Mouse (Mus musculus) thymus, adult 2 months (tissue): Measurements from ENCODE around the gene Olfr1288. TPM values are rescaled to one million over a fixed set of nuclear protein-coding genes. Genes with fewer than 3 reads are reported as not detected.

Experiments
- DNase-seq: peaks from one replicate; pipeline ENCODE4 v3.0.0; 2021
- H3K27ac ChIP-seq: fragments of 200-500 bp; 2 replicates; pipeline ENCODE4 v1.5.1; 2012; ENCODE audit warnings: low read length, control low read depth; ENCODE audit not compliant: control insufficient read depth, insufficient read depth
- H3K27me3 ChIP-seq: fragments of 200-500 bp; 2 replicates; pipeline ENCODE4 v1.6.1; 2012; ENCODE audit warnings: mild to moderate bottlenecking, low read length, moderate library complexity, mixed read lengths; ENCODE audit not compliant: control insufficient read depth, insufficient read depth
- H3K36me3 ChIP-seq: fragments of 200-500 bp; 2 replicates; pipeline ENCODE4 v1.6.1; 2012; ENCODE audit warnings: mild to moderate bottlenecking, low read length, moderate library complexity; ENCODE audit not compliant: control insufficient read depth, insufficient read depth
- H3K4me1 ChIP-seq: fragments of 200-500 bp; replicated peaks from 2 replicates; pipeline ENCODE4 v1.6.1; 2012; ENCODE audit warnings: low read length; ENCODE audit not compliant: control insufficient read depth, insufficient read depth
- H3K4me3 ChIP-seq: fragments of 200-500 bp; 2 replicates; pipeline ENCODE4 v1.5.1; 2012; ENCODE audit warnings: mild to moderate bottlenecking, low read length, control low read depth, moderate library complexity; ENCODE audit not compliant: control insufficient read depth, insufficient read depth
- CTCF ChIP-seq: fragments of 200-500 bp; IDR thresholded peaks from 2 replicates; pipeline ENCODE4 v1.5.1; 2012; ENCODE audit warnings: mild to moderate bottlenecking, control low read depth, low read length, moderate library complexity, borderline replicate concordance; ENCODE audit not compliant: control insufficient read depth, poor library complexity, insufficient read depth; ENCODE audit errors: extremely low read depth
- POLR2A ChIP-seq: fragments of 200-500 bp; IDR thresholded peaks from 2 replicates; pipeline ENCODE4 v1.6.1; 2012; ENCODE audit warnings: mild to moderate bottlenecking, low read length, control low read depth, moderate library complexity; ENCODE audit not compliant: control insufficient read depth, poor library complexity, insufficient read depth; ENCODE audit errors: extremely low read depth
- WGBS: fragments of 180-500 bp; shearing (Covaris S2); methylation state at CpG from one replicate; pipeline ENCODE4 v1.1.7; 2018; 5-methylcytosine and 5-hydroxymethylcytosine counted together
- polyA plus RNA-seq: library from polyadenylated mRNA; depleted of rRNA; stranded (reverse); fragments of >200 nt; gene quantifications from 2 replicates; pipeline ENCODE4 v1.2.3, GENCODE M21; 2012; rRNA removed

Olfr1288 gene
- not detected in 2 replicates for polyA plus RNA-seq

DNA sequence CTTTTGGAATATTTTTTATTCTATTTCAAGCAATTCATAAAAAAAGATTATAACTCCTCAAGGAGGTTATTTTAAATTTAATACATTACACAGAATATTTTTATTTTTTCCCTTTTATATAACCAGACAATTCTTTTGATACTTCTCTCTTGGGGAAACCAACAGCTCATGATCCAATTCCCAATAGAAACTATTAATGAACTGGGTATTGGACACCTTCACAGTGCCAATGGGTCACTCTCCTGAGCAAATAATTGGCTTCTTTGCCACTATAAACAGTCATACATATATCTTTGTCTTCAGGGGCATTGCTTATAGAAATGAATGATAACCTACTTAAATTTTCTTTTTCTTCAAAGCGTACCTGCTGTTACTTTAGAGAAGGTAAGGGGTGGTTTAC, at the start of gene Olfr1288:
TSS of gene Olfr1288 (plus strand) at position 301 of the 400 bp plus-strand sequence.
- no peak within 1 kb of the TSS for H3K4me3 ChIP-seq
- no peak for TF ChIP-seq CTCF
- no peak for TF ChIP-seq POLR2A
- H3K36me3 ChIP-seq: no peaks in the 10 kb centered on the region
- no peak within 1 kb of the TSS for H3K27ac ChIP-seq
- no peaks in the 10 kb centered on the region for H3K4me1 ChIP-seq
- 94% methylated on average over 1 of the region's 1 CpGs for WGBS
- no peaks in the 10 kb centered on the region for H3K27me3 ChIP-seq
- no peak for DNase-seq

DNA sequence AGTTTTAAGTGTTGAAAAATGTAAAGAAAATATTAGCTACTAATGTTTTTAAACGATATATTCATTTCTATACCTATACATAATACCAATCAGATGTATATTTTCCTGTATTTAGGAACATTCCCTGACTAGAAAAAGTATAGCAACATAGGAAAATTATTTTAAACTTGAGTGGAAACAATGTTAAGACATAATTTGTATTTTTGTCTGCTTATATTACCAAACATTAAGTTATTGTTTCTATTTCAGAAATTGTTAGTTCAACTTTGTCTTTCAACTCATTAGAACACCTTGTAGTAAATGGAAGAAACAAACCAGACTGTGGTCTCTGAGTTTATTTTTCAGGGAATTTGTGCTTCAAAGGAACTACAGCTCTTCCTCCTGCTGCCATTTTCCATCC, 25.1 kb upstream of the Olfr1288 start, which contains the start of gene Olfr1287:
TSS of gene Olfr1287 (plus strand) at position 301 of the 400 bp plus-strand sequence.
- no peak for TF ChIP-seq CTCF
- no peak for TF ChIP-seq POLR2A
- Histone ChIP-seq H3K4me1 (no peaks in the 10 kb centered on the region), H3K4me3 (no peak within 1 kb of the TSS), H3K27me3 (no peaks in the 10 kb centered on the region), H3K27ac (no peak within 1 kb of the TSS), H3K36me3 (no peaks in the 10 kb centered on the region)
- 77% methylated on average over 1 of the region's 1 CpGs for WGBS
- DNase-seq: no peak

DNA sequence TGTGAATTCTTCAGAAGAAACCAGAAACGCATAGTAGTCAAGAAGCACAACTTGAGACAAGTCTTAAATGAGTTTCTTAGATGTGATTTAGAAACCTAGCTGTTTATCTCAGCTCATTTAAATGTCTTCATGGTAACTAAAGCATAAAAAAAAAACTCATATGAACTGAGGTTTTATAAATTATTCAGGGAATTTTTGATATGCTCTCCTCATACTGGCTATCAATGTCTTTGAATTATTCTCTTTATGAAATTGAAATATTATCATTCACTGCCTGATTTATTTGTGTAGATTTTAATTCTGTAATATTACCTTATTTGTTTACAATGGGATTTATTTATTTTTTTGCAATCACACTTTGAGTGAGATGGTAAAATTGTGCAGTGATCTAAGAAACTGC, 6.6 kb downstream of the Olfr1288 start, which contains the start of gene Olfr1289:
TSS of gene Olfr1289 (plus strand) at position 301 of the 400 bp plus-strand sequence.
- no peaks in the 10 kb centered on the region for H3K27me3 ChIP-seq

DNA sequence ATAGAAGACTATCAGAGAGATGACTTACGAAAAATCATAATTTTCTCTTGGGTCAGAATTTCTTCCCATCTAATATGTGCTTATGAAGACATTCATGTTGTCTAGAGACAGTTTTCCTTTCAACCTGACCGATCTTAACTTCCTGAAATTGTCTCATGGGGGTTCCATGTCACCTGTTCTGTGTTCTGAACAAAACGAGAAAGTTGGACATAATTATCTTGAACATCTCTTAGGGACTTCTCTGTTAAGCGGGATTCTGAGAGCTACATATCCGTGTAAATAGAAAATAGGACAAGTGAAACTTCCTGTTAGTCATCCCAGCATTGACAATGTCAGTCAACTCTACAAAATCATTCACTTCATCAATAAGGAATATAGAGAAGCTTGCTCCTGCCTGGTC, 19.8 kb downstream of the Olfr1288 start, which contains the start of gene Olfr1290:
TSS of gene Olfr1290 (minus strand) at position 101 of the 400 bp plus-strand sequence.
- no peaks in the 10 kb centered on the region for H3K4me1 ChIP-seq
- TF ChIP-seq CTCF: no peak
- no peak for TF ChIP-seq POLR2A
- WGBS: 80% methylated on average over 5 of the region's 5 CpGs
- no peak within 1 kb of the TSS for H3K4me3 ChIP-seq
- no peaks in the 10 kb centered on the region for H3K27me3 ChIP-seq
- H3K36me3 ChIP-seq: no peaks in the 10 kb centered on the region
- H3K27ac ChIP-seq: no peak within 1 kb of the TSS
- no peak for DNase-seq

More for the DNA sequence above, 6.6 kb downstream of the Olfr1288 start, which contains the start of gene Olfr1289:
- TF ChIP-seq CTCF (no peak), POLR2A (no peak)
- Histone ChIP-seq H3K36me3 (no peaks in the 10 kb centered on the region), H3K27ac (no peak within 1 kb of the TSS), H3K4me1 (no peaks in the 10 kb centered on the region), H3K4me3 (no peak within 1 kb of the TSS)
- 79% methylated on average over 1 of the region's 1 CpGs for WGBS
- no peak for DNase-seq

DNA sequence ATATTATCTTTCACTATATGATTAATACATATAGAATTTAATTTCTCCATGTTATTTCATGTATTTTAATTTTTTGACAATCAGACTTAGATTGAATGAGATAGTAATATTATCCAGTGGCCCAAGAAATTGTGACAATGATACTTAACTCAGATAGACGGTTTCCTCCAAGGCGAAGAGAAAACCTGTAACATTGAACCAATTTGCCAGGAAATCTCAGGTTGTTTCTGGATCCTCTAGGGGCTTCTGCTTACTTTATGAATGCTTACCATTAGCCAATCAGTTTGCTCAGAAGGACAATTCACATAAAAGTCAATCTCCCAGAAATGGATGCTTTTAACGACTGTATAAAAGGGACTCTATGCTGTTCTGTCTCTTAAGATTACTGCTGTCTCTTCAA, 23.0 kb downstream of the Olfr1288 start, which contains the start of gene Olfr1291-ps1:
TSS of gene Olfr1291-ps1 (plus strand) at position 301 of the 400 bp plus-strand sequence.
- H3K4me1 ChIP-seq: no peaks in the 10 kb centered on the region
- TF ChIP-seq CTCF: no peak
- no peak for TF ChIP-seq POLR2A
- no peak within 1 kb of the TSS for H3K4me3 ChIP-seq
- 93% methylated on average over 3 of the region's 3 CpGs for WGBS
- no peaks in the 10 kb centered on the region for H3K36me3 ChIP-seq
- H3K27me3 ChIP-seq: no peaks in the 10 kb centered on the region
- H3K27ac ChIP-seq: no peak within 1 kb of the TSS
- no peak for DNase-seq

DNA sequence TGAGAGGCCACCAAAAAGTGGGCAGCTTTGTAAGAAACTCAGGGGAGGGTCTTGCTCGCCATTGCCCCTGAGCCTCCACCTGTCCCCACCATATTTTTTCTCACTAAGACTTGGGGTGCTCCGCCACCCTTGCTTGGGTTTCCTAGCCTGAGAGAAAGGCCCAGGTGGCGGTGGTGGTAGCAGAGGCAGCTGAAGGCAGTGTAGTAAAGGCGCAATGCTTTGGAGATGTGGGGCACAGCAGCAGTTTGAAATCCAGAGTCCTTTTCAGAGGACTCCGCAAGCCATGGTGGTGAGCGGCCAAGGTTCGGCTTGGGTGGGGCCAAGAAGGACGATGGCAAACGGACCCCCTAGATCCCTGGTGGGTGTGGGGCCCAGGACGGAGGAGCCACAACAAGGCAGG, 43.5 kb downstream of the Olfr1288 start:
- TF ChIP-seq CTCF (no peak), POLR2A (no peak)
- no peaks in the 10 kb centered on the region for H3K36me3 ChIP-seq
- H3K27me3 ChIP-seq: no peaks in the 10 kb centered on the region
- no peak for DNase-seq
- no peaks in the 10 kb centered on the region for H3K4me1 ChIP-seq
- H3K4me3 ChIP-seq: no peak overlapping the region
- 93% methylated on average over 10 of the region's 10 CpGs for WGBS
- no peak overlapping the region for H3K27ac ChIP-seq

DNA sequence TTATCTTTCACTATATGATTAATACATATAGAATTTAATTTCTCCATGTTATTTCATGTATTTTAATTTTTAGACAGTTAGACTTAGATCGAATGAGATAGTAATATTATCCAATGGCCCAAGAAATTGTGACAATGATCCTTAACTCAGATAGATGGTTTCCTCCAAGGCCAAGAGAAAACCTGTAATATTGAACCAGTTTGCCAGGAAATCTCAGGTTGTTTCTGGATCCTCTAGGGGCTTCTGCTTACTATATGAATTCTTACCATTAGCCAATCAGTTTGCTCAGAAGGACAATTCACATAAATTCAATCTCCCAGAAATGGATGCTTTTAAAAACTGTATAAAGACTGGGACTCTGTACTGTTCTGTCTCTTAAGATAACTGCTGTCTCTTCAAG, 51.0 kb downstream of the Olfr1288 start, which contains the start of gene Olfr1293-ps:
TSS of gene Olfr1293-ps (plus strand) at position 301 of the 400 bp plus-strand sequence.
- Histone ChIP-seq H3K4me3 (no peak within 1 kb of the TSS), H3K27ac (no peak within 1 kb of the TSS), H3K4me1 (no peaks in the 10 kb centered on the region), H3K36me3 (no peaks in the 10 kb centered on the region), H3K27me3 (no peaks in the 10 kb centered on the region)
- no peak for DNase-seq
- 91% methylated on average over 1 of the region's 1 CpGs for WGBS
- TF ChIP-seq POLR2A (no peak), CTCF (no peak)

Other genes starting within 250 kb of the Olfr1288 start
- not detected in 2 replicates for gene 4930430A15Rik, start 244.5 kb upstream of the Olfr1288 start, polyA plus RNA-seq
- gene Olfr1275, start 238.8 kb upstream of the Olfr1288 start, polyA plus RNA-seq: not detected in 2 replicates
- not detected in 2 replicates for gene Olfr1276, start 219.6 kb upstream of the Olfr1288 start, polyA plus RNA-seq
- not detected in 2 replicates for gene Olfr1277, start 200.0 kb upstream of the Olfr1288 start, polyA plus RNA-seq
- gene Olfr1278, start 184.0 kb upstream of the Olfr1288 start, polyA plus RNA-seq: not detected in 2 replicates
- not detected in 2 replicates for gene Olfr1279, start 173.5 kb upstream of the Olfr1288 start, polyA plus RNA-seq
- gene Olfr1280, start 160.1 kb upstream of the Olfr1288 start, polyA plus RNA-seq: not detected in 2 replicates
- not detected in 2 replicates for gene Olfr1281, start 147.6 kb upstream of the Olfr1288 start, polyA plus RNA-seq
- gene Olfr1282, start 138.0 kb upstream of the Olfr1288 start, polyA plus RNA-seq: not detected in 2 replicates
- not detected in 2 replicates for gene Olfr1283, start 107.3 kb upstream of the Olfr1288 start, polyA plus RNA-seq
- not detected in 2 replicates for gene Olfr1284, start 98.6 kb upstream of the Olfr1288 start, polyA plus RNA-seq
- gene Olfr1286, start 51.0 kb upstream of the Olfr1288 start, polyA plus RNA-seq: not detected in 2 replicates
- gene Olfr1287, start 25.0 kb upstream of the Olfr1288 start, polyA plus RNA-seq: not detected in 2 replicates
- not detected in 2 replicates for gene Olfr1289, start 6.7 kb downstream of the Olfr1288 start, polyA plus RNA-seq
- gene Olfr1290, start 19.7 kb downstream of the Olfr1288 start, polyA plus RNA-seq: not detected in 2 replicates
- not detected in 2 replicates for gene Olfr1291-ps1, start 23.1 kb downstream of the Olfr1288 start, polyA plus RNA-seq
- gene Olfr1293-ps, start 51.1 kb downstream of the Olfr1288 start, polyA plus RNA-seq: not detected in 2 replicates
- not detected in 2 replicates for gene Olfr1294, start 66.2 kb downstream of the Olfr1288 start, polyA plus RNA-seq
- not detected in 2 replicates for gene Olfr1295, start 95.6 kb downstream of the Olfr1288 start, polyA plus RNA-seq
- gene Olfr1297, start 152.4 kb downstream of the Olfr1288 start, polyA plus RNA-seq: not detected in 2 replicates
- gene Olfr1298, start 175.1 kb downstream of the Olfr1288 start, polyA plus RNA-seq: not detected in 2 replicates
- gene Olfr1299, start 187.3 kb downstream of the Olfr1288 start, polyA plus RNA-seq: not detected in 2 replicates